Mouse (Mus musculus): Measurements from ENCODE around the gene Gse1.
"Not testable (repeated sequence)": the region's sequence is repeated elsewhere in the genome, so short reads cannot be mapped to it uniquely, and the experiment has no call there.

The Gse1 gene

GRCm38 (mm10) chr8:120352096-120352495 is 123.8 kb downstream of the Gse1 start:
- DNase-seq = peak; percentile 58

DNA sequence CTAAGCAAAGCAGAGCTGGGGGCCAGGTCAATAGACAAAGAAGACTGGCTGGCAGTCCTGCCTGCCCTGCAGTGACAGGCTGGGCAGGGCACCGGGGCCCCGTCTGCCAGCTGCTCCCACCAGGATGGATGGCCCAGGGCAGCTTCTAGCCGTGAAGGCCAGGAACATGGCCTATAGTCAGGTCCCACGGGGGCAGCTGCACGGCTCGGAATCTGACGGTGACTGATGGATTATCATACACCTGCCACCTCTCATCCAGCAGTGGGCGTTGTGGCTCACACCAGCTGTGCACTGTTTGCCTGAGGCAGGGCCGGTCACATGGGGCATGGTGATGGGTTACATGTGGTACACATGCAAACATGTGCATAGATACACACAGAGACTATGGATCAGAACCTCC is 127.8 kb downstream of the Gse1 start:
- DNase-seq = no peak

DNA sequence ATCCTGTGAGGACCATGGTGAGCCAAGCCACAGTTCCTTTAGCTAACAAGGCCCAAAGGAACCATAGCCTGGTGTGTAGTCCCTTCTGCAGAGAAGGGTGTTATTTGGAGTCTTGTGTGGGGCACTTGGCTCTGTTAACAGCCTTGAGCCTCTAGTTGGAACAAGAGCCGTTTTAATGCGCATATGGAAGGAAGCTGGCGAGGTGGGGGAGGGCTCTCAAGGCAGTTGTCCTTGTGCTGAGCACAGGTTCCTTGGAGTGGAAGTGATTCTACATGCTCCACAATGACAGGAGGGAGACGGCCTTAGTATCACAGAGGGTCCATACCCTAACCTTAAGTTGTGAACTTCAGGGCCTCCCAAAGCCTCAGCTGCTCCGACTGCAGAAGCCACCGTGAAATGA is 129.2 kb downstream of the Gse1 start:
- DNase-seq = no peak

GRCm38 (mm10) chr8:120361301-120361700 is 133.0 kb downstream of the Gse1 start:
- peak; percentile 55 for DNase-seq

DNA sequence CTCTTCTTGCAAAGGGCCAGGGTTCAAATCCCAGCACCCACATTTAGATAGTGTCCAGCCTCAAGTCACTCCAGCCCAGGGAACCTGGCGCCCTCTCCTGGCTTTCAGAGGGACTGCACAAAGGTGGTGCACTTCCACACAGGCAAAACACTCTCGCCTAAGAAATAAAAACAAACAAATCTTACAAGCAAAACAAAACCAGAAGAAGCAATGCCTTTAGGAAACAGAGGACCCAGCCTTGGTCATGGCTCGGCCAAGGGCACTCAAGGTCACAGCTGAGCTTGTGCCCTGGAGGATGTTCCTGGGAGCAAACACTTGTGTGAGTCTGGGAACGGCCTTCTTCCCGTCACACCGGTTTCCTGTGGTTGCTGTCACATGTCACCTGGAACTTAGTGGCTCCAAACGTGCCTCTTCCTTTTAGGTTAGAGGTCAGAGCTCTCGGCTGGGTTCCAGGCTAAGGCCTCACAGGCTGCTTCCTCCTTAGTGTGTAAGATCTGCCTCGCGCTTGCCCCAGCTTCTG is 135.4 kb downstream of the Gse1 start:
- no peak for DNase-seq

- DNase-seq = no peak
Measured at GRCm38 (mm10) chr8:120364093-120364725, 136.0 kb downstream of the Gse1 start.

DNA sequence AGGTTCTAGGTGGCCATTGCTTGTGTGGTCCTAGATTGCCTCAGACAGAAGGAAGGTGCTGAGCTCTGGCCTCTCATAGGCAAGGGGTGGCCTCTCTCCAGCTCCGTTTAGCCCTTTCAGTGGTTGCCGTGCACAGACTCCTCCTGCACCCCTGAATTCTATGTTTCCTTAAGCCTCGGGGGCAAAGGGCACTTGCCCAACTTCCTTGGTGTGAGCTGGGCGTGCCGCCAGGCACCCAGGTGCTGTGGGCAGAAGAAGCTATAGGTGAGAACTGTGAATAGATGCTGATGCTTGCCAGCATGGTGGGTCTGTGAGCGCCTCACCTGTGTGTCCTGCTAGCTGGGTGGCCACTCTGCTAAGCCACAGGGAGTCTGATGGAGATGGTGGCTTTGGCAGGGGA is 138.6 kb downstream of the Gse1 start:
- no peak for DNase-seq

DNA sequence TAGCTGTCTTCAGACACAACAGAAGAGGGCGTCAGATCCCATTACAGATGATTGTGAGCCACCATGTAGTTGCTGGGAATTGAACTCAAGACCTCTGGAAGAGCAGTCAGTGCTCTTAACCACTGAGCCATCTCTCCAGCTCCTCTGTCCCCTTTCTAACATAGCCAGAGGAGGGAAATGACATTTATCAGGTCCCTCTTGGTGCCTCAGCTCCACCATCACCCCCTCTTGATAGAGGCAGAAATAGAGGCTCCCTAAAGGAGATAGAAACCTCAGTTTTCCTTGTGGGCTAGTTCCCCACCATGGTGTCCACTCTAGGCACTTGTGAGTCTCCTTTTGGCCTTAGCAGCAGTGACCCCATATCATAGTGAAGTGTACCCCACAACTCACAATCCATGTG is 139.9 kb downstream of the Gse1 start:
- DNase-seq = not testable (repeated sequence)

GRCm38 (mm10) chr8:120368814-120369649 is 140.8 kb downstream of the Gse1 start:
- DNase-seq = peak; percentile 75

- peak; percentile 45 for DNase-seq
Measured at GRCm38 (mm10) chr8:120369956-120370355, 141.7 kb downstream of the Gse1 start.

GRCm38 (mm10) chr8:120370461-120370860 is 142.2 kb downstream of the Gse1 start:
- DNase-seq = no peak

DNA sequence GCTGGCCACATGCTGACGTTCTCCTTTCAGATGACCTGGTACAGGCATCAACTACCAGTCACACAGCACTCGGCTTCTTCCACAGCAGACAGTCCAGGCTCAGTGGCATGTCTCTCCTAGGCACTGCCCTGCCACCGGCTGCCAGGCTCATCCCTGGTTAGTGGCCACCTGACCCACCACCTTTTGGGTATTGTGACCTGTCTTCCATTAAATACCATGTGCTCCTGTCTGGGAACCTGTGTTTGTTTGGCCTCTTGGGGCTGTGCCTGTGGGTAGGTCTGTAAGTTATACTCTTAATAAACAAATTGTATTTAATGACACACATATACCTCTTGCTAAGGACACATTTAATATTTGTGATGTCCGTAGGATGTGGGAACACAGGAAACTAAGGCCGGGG is 142.9 kb downstream of the Gse1 start:
- no peak for DNase-seq

DNA sequence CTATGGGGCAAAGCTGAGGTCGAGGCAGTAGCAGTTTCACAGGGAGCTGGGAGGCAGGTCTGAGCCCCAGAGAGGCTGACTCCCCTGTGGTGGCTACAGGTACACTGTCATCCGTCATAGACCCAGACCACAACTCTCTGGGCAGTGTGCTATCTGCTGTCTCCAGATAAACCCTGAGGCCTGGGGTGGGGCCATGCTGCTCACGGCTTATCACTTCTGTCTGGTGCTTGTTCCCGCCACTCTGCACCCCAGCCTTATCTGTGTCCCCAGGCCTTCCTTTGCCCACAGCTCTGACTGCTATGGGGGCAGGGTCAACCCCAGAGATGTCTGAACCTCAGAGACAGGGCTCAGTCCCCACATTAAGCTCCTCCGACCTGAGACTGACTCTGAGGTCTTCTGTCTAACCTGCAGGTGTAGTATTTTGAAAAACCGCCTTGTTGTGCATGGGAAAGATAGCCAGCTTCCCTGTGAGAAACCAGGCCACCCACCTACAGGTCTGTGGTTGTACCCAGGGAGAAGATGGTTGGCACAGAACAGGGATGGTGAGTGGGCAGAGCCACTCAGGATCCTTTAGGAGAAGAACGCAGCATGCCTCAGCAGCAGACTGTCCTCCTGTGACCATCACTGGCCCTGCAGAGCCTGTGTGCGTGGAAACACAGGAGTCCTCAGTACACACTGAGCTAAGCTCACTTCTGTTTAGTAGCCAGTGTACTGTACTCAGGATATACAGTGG is 143.6 kb downstream of the Gse1 start:
- DNase-seq = no peak

- DNase-seq = no peak
Measured at GRCm38 (mm10) chr8:120372684-120373083, 144.4 kb downstream of the Gse1 start.

GRCm38 (mm10) chr8:120373621-120374020 is 145.4 kb downstream of the Gse1 start:
- no peak for DNase-seq

GRCm38 (mm10) chr8:120374070-120374469 is 145.8 kb downstream of the Gse1 start:
- DNase-seq = no peak

DNA sequence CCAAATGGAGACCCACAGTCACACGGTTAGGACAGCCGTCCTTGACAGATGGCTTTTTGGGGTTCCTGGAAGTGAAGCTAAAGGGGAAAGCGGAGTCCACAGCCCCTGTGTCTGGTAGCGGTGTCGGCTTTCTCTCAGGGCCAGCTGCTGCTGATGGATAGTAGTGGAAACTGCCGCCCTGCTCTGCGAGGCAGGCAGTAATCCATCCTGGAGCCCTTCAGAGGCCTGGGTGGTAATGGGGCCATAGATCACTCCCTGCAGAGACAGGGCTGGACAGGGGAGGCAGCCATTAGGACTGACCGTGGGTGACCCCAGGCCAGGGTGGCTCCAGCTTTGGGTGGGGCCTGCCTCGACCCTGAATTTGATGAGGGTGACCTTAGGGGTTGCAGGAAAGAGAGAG is 146.3 kb downstream of the Gse1 start:
- no peak for DNase-seq

- DNase-seq = no peak
Measured at GRCm38 (mm10) chr8:120375170-120375569, 146.9 kb downstream of the Gse1 start.

DNA sequence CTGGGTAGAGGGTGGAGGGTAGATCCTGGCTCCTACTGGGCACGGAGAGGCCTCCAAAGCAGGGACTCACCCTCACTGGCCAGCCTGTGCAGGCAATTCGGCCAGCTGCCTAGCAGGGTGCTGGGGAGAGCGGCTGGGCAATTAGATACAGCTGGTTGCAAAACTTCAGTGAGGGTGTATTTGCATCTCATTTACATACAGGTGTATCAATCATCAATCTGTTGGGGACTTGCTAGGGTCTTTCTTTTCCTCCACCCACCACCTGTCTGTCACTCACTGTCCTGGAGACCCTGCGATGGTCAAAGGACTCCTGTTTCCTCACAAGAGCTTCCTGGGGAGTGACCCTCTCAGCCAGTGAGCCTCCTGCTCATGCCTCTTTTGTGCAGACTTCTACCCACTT is 148.0 kb downstream of the Gse1 start:
- no peak for DNase-seq

- no peak for DNase-seq
Measured at GRCm38 (mm10) chr8:120376847-120377802, 148.9 kb downstream of the Gse1 start.

DNA sequence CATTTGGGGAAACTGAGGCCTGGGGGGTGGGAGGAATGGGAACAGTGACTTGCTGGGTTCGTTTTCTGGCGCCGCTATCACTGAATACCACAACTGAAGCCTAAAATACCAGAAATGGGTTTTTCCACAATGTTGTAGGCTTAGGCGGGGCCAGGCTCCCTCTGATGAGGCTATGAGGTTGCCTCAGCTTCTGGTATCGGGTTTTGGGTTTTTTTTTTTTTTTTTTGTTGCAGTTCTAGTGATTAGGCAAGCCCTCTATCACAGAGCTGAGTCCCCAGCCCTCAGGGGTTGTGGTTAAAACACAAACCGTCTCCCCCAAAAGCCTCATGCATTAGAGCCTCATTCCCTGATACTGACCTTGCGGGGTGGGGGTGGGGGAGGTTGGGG is 149.5 kb downstream of the Gse1 start:
- DNase-seq = no peak

GRCm38 (mm10) chr8:120378306-120378705 is 150.1 kb downstream of the Gse1 start:
- no peak for DNase-seq

All from right cerebral cortex, postnatal 14 days (tissue).